8 mouse cellular contexts compared by ENCODE assay signal in genomic region chr11:69767625-69767909, GRCm38 (mm10). TPM values are rescaled to one million over a fixed set of nuclear protein-coding genes. Genes with fewer than 3 reads are reported as not detected.
DNase-seq lines count a peak whose midpoint lies in the region; ATAC-seq and TF ChIP-seq lines count a peak whose summit lies in the region.

No protein-coding gene starts in this region.

- peak overlapping the region; percentile 96; the same call in 1 of the 2 replicates for H3K4me3 ChIP-seq in hindbrain, postnatal 0 days (ENCODE audit: low read length)
- peak overlapping the region; percentile 99 for H3K4me3 ChIP-seq in lung, adult 2 months (replicated peaks; ENCODE audit: extremely low read depth, low read depth, low read length)

- peak; percentile 25 for DNase-seq in urinary bladder, postnatal 14 days (ENCODE audit: low spot score)
- no peak for DNase-seq in urinary bladder, postnatal 4 days (ENCODE audit: low spot score in 2 of 2)
- DNase-seq in hindbrain, postnatal 0 days (ENCODE audit: low spot score): no peak
- no peak for DNase-seq in lung, adult 2 months
- peak; percentile 58 for DNase-seq in yolk sac, embryonic 10.5 days (ENCODE audit: low spot score)
- no peak for DNase-seq in layer of hippocampus, postnatal 36 days
- no peak for DNase-seq in gastrocnemius, adult 8-10 months (ENCODE audit: low spot score in 2 of 2)
- DNase-seq in spleen, postnatal 14 days (ENCODE audit: low spot score in 2 of 2): no peak

- no peak for ATAC-seq in hindbrain, postnatal 0 days

- no peak for TF ChIP-seq CTCF in hindbrain, postnatal 0 days (IDR thresholded peaks at IDR 0.05; ENCODE audit: low read depth)
- TF ChIP-seq CTCF in lung, adult 2 months (IDR thresholded peaks at IDR 0.05; ENCODE audit: insufficient read depth, low read length): no peak

- no peaks in the 10 kb centered on the region for H3K9me3 ChIP-seq in hindbrain, postnatal 0 days (ENCODE audit: low read length)

- 60% methylated on average over 4 of the region's 4 CpGs for WGBS in hindbrain, postnatal 0 days
- 24% methylated on average over 4 of the region's 4 CpGs for WGBS in lung, adult 2 months

- H3K9ac ChIP-seq in hindbrain, postnatal 0 days (replicated peaks; ENCODE audit: low read length): peak overlapping the region; percentile 37

- no peaks in the 10 kb centered on the region for H3K27me3 ChIP-seq in hindbrain, postnatal 0 days (ENCODE audit: insufficient read depth, low read length)

- TF ChIP-seq POLR2A in lung, adult 2 months (IDR thresholded peaks at IDR 0.05; ENCODE audit: borderline replicate concordance, extremely low read depth, low read depth, low read length): no peak

- H3K27ac ChIP-seq in hindbrain, postnatal 0 days: peak overlapping the region; percentile 96; the same call in 1 of the 2 replicates

- peak overlapping the region; percentile 74 for H3K4me2 ChIP-seq in hindbrain, postnatal 0 days (ENCODE audit: low read depth, low read length)

- no peaks in the 10 kb centered on the region for H3K36me3 ChIP-seq in hindbrain, postnatal 0 days (ENCODE audit: insufficient read depth, low read length)

- peaks cover 11% of the 10 kb centered on the region; the same call in 1 of the 2 replicates for H3K4me1 ChIP-seq in hindbrain, postnatal 0 days (ENCODE audit: insufficient read depth, low read length)
- peaks cover 17% of the 10 kb centered on the region for H3K4me1 ChIP-seq in lung, adult 2 months (ENCODE audit: control insufficient read depth, insufficient read depth, low read length)

RNA-seq across cellular contexts. Expression of gene Zbtb4, which starts 1.9 kb away (rescaled TPM):
- 39.2 and 39.9 TPM in 2 replicates for total RNA-seq in hindbrain, postnatal 0 days (2014; rRNA removed)
- 4.6 and 4.9 TPM in 2 replicates for polyA plus RNA-seq in hindbrain, postnatal 0 days (2015; fragmentation: Nextera tagmentation; extraction: Ambion mirVana)
- polyA plus RNA-seq in lung, adult 2 months (2012; rRNA removed): 104 and 106 TPM in 2 replicates
- total RNA-seq in layer of hippocampus, postnatal 36 days (2021): 100 to 1,000 TPM; 116 to 126 TPM
- 10 to 100 TPM; 35.6 to 40.3 (median 38.5) TPM for total RNA-seq in gastrocnemius, adult 8-10 months (2022)

RNA-seq across cellular contexts. Expression of gene Slc35g3, which starts 5.8 kb away (rescaled TPM):
- total RNA-seq in hindbrain, postnatal 0 days (2014; rRNA removed): 0.72 TPM in 1 of 2 replicates, not detected in the other
- polyA plus RNA-seq in hindbrain, postnatal 0 days (2015; fragmentation: Nextera tagmentation; extraction: Ambion mirVana): 0.11 and 0.15 TPM in 2 replicates
- polyA plus RNA-seq in lung, adult 2 months (2012; rRNA removed): 1.4 and 2.3 TPM in 2 replicates
- total RNA-seq in layer of hippocampus, postnatal 36 days (2021): not detected
- not detected for total RNA-seq in gastrocnemius, adult 8-10 months (2022)

RNA-seq across cellular contexts. Expression of gene Polr2a, which starts 9.1 kb away (rescaled TPM):
- total RNA-seq in hindbrain, postnatal 0 days (2014; rRNA removed): 18.3 and 18.8 TPM in 2 replicates
- 9.1 and 10.5 TPM in 2 replicates for polyA plus RNA-seq in hindbrain, postnatal 0 days (2015; fragmentation: Nextera tagmentation; extraction: Ambion mirVana)
- polyA plus RNA-seq in lung, adult 2 months (2012; rRNA removed): 32.0 and 51.1 TPM in 2 replicates
- 10 to 100 TPM; 61.2 to 61.3 TPM for total RNA-seq in layer of hippocampus, postnatal 36 days (2021)
- total RNA-seq in gastrocnemius, adult 8-10 months (2022): 10 to 100 TPM; 27.8 to 38.4 (median 35.3) TPM

RNA-seq across cellular contexts. Expression of gene Chrnb1, which starts 28.2 kb away (rescaled TPM):
- total RNA-seq in hindbrain, postnatal 0 days (2014; rRNA removed): 1.5 TPM in 1 of 2 replicates, not detected in the other
- 0.85 and 1.5 TPM in 2 replicates for polyA plus RNA-seq in hindbrain, postnatal 0 days (2015; fragmentation: Nextera tagmentation; extraction: Ambion mirVana)
- polyA plus RNA-seq in lung, adult 2 months (2012; rRNA removed): 31.5 and 38.0 TPM in 2 replicates
- total RNA-seq in layer of hippocampus, postnatal 36 days (2021): 1 to 10 TPM in 1 of 2 experiments, under 1 TPM in 1; 0.72 to 1.3 TPM
- 10 to 100 TPM; 25.2 to 33.8 (median 28.9) TPM for total RNA-seq in gastrocnemius, adult 8-10 months (2022)

RNA-seq across cellular contexts. Expression of gene Fgf11, which starts 34.1 kb away (rescaled TPM):
- total RNA-seq in hindbrain, postnatal 0 days (2014; rRNA removed): 19.1 and 19.2 TPM in 2 replicates
- polyA plus RNA-seq in hindbrain, postnatal 0 days (2015; fragmentation: Nextera tagmentation; extraction: Ambion mirVana): 3.8 and 4.4 TPM in 2 replicates
- polyA plus RNA-seq in lung, adult 2 months (2012; rRNA removed): 6.9 and 8.0 TPM in 2 replicates
- total RNA-seq in layer of hippocampus, postnatal 36 days (2021): 10 to 100 TPM; 29.2 to 31.6 TPM
- total RNA-seq in gastrocnemius, adult 8-10 months (2022): 1 to 10 TPM; 2.5 to 5.8 (median 4.0) TPM

Comparison
In these comparisons a context has a peak if more than half of its experiments do, and no peak if none do; other contexts are left out.
1. DNase-seq: peak in urinary bladder, postnatal 14 days (single experiment) and yolk sac, embryonic 10.5 days (single experiment); none in urinary bladder, postnatal 4 days (0 of 2), hindbrain, postnatal 0 days (single experiment), lung, adult 2 months (single experiment), layer of hippocampus, postnatal 36 days (0 of 2), gastrocnemius, adult 8-10 months (0 of 2) and spleen, postnatal 14 days (0 of 2).